Mouse (Mus musculus) layer of hippocampus, adult 18-20 months (tissue): ENCODE data around the gene Ralgps2. TPM values are rescaled to one million over a fixed set of nuclear protein-coding genes. Genes with fewer than 3 reads are reported as not detected.
A peak's percentile ranks its signal among the peaks of the same experiment; 100 is the strongest.

Experiments used
- DNase-seq, 2 experiments: peaks; one replicate each; pipeline ENCODE4 v3.0.0; 2022; ENCODE audit warnings: low spot score in 2 of 2
- total RNA-seq, 2 experiments: library from RNA; stranded (reverse); gene quantifications; 2 replicates each; pipeline ENCODE4 v1.2.3; 2021

Gene Ralgps2
- total RNA-seq, 2 experiments from 2014 or later: 64.3 to 72.6 TPM

DNA sequence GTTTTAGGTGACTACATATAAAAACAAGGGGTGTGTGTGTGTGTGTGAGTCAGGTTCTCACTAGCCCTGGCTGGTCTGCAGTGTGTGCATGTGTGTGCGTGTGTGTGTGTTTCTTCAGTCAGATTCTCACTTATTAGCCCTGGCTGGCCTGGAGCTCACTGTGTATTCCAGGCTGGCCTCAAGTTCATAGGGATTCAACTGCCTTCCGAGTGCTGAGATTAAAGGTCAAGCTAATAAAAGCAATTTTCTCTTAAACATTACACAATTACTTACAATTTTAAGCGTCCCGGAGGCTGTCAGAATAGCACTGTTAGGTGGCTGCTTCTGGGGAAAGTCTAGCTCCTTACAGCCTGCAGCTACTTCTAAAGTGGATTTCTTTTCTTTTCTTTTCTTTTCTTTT is 101.2 kb downstream of the Ralgps2 start, which contains the start of gene Angptl1:
Angptl1 (plus strand) TSS at position 386 of the 400 bp plus-strand sequence.
- DNase-seq: no peak

DNA sequence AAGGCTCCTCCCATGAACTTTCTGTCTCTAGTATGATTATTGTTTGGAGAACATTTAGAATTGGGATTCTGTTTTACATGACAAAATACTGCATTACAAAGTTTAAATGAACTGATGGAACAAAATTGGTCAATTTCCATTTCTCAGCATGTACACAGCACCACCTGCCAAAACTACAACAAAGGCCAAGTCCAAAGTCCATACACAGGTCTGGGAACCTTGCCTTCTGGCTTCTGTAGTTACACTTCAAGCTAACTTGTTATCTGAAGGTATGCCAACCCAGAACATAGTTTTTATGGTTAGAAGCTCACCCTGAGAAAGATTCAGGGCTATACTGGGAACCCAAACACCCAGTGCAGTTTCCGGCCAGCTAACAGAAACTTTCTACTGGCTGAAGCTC is 120.2 kb downstream of the Ralgps2 start:
- no peak for DNase-seq

DNA sequence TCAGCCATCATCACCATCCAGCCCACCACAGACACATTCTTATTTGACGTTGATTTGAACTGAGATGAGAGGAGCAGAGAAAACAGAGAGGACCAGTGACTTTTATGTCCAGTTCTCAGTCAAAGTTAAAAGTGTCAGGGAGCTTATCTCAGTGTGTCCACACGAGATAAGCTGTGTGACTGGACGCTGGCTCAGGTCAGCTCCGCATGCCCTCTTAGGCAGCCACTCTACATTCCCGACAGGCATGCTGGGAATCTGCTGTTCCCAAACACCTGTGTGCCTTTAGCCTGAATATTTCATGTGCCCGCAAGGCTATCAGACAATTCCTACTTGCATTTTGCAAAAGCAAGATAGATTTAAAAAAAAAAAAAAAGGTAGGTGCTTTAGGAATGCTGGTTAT is 125.9 kb downstream of the Ralgps2 start:
- DNase-seq: no peak

DNA sequence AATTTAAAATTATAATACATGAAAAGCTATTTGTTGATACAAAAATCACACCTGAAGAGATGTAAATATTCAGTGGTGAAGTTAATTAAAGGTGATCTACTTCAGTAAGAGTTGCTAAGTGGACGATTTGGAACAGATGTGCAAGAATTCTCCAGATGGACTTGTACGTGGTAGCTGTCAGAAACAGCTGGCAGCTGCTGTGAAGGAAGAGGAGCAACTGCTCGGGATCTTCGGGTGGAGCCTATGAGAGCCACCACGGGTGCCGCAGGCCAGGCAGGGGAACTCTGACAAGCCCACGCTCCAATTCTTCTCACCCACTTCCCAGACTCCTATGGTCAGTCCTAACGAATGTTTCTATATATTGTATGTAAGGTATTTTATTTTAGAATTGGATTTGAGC is 126.7 kb downstream of the Ralgps2 start:
- no peak for DNase-seq

DNA sequence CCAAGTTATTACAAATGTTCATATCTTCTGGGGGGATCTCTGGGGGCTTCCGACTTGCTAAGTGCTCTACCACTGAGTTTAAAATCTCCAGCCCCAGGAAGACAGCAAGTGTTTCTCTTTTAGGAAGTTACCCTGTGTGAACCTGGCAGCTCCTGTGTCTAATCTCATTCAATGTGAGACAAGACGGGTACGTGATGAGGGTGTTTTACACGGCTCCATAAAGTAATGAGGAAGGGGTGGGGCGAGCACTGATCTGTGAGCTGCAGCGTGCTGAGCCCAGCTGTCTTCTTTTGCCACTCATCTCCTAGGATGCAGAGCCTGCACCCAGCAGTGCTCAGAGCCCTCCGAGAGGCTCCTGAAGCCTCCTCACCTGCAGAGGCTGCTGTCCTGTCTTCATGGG is 127.5 kb downstream of the Ralgps2 start:
- no peak for DNase-seq

DNA sequence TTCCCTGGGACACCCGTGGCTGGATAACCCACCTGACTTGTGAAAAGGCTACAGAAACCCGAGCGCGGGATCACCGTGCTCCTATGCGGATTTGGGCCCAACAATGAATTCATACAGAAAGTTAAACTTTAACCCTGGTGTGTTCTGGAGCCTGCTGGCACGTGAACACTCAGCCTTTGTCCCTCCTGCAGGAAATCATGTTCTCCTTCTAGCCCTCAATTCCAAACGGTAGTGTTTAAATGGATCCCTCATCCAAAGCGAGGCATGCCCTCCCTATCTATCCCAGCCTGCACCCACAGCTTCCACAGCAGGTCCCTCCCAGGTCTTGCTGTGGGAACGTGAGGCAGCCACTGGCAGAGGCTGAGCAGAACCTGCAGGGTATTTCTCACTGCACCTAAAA is 131.1 kb downstream of the Ralgps2 start:
- DNase-seq: no peak

DNA sequence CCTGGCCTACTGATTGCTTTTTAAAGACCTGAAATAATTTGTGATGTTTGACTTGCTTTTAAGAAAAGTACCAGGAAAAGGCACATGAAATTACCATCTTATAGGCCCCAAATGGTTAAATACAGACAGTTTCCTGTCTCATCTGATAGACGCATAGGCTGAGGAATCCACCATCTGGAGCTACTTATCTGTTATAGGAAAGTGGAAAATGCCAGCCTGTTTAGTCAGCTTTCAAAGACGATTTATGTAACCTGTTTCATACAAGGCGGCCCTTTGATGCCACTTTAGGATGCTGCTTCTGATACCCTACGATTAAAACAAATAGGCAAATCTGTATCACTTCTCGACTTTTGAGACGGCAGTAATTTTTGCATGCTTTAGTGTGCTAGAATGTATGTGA is 138.2 kb downstream of the Ralgps2 start:
- DNase-seq: peak in 1 of 2 experiments; percentile 49

DNA sequence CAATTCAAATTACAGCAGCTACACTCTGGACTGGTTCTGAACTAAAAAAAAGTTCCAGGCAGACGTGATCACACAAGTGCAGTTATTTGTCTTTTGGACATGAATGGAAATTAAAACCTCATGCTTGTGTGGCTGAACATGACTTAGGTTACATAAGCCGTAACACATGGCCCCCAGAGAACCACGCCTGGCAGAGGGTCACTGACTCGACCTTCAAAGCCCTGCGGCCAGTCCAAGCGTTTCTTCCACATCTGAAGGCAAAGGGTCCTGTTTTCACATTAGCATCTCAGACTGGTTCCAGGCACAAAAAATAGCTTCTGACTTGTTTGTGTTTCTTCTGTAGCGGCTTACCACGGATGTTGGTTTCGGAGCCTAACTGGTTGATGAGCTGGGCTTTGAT is 143.2 kb downstream of the Ralgps2 start:
- DNase-seq: no peak

DNA sequence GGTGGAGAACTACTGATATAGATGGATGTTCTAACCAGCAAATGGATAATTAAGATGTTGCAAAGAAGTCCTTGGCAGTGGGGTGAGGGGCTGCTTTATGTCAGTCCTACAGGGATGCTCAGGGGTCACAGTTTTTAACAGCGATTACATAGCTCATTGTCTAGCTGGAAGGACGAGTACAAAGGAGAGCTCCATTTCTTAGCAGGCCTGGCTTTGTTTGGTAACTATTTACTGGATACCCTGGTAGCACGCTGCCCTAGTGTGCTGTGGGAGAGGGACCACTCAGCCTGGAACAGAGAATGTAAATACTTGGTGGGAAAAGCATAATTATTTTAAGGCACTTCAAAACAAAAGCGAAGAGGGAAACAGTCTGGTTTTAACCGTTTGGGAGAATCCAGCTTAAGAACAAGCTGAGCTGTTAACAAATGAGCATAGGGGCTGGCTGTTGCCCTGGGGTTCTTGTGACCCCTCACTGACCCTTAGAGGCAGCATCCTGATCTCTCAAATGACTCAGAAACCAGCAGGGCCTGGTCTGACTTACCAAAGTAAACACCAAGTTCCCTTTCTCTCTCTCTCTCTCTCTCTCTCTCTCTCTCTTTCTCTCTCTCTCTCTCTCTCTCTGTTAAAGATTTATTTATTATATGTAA is 149.5 kb downstream of the Ralgps2 start:
- no peak for DNase-seq

DNA sequence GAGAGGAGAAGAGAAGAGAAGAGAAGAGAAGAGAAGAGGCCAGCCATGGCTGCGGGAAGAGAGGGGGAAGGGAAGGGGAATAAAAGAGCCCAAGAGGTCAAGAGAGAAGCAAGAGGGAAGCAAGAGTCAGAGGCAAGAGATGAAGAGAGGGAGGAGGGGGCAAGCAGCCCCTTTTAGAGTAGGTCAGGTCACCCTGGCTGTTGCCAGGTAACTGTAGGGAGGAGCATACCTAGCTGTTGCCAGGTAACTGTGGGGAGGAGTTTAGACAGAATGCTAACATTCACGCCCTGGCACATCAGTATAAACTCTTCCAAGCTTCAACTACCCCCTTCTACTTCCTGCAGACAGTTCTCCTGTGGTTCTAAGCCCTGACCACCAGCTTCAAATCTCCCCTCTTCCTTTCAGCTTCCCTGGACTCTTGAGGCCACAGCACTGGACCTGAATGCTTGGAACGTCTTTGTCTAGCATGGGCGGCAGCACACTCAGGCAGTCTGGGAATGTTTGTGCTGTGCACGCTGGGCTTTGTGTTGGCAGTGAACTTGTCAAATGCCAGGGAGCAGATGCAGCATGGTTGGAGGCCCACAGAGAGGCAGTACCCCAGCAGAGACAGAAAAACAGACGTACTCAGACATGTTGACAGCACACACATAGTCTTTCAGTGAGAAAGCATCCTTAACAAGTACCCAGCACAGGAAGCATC is 152.1 kb downstream of the Ralgps2 start:
- DNase-seq: peak in 1 of 2 experiments; percentile 18

DNA sequence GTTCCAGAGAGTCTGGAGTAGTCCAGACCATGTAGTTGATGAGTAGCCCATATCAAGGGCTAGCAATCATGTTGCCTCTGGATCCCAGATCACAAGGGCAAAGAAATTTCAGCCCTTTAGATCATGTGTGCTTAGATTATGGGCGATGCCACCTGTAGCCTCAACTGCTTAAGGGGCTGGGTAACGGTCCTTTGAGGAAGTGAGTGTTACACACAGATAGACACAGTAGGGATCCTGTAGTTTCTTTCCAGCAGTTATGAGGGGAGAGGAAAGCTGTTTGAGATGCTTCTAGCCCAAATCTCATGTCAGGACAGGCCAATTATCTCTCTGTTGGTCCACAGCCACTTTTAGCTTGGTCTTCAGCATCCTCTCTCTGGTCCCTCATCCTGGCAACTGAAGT is 153.4 kb downstream of the Ralgps2 start:
- DNase-seq: no peak

DNA sequence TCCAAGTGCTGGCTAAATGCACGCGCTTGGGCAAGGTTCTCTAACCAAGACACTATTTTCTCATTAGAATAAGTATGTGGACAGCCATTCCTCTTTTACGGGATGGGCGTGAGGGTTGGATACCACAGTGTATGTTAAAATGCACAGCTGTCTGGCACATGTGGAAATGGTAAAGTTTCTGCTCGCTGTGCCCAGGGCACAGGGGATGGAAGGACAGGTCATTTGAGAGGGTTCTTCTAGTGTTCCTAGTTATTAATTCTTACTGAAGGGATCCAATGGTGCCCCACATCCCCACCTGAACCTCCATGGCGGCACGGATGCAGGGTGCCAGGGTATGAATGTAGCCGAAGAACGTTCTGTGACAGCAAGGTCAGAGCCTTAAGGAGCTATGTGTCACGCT is 154.5 kb downstream of the Ralgps2 start:
- no peak for DNase-seq

DNA sequence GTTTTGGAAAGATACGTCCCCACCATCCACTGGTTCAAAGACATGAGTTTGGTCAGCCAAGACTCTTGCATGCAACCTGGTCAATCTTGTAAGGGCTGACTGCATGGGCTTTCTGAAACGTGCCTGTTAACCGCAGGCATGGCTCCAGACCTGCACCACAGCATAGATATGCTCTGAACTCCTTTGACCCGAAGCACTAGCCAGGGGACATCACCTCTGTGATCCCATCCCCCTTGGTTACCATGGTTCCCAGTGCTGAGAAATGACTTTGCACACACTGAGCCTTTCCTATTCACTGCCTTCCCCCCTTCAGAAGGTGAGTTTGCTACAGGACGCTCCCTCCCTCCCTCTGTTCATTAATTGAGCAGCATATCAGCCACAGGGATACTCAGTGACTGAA is 155.3 kb downstream of the Ralgps2 start:
- no peak for DNase-seq

DNA sequence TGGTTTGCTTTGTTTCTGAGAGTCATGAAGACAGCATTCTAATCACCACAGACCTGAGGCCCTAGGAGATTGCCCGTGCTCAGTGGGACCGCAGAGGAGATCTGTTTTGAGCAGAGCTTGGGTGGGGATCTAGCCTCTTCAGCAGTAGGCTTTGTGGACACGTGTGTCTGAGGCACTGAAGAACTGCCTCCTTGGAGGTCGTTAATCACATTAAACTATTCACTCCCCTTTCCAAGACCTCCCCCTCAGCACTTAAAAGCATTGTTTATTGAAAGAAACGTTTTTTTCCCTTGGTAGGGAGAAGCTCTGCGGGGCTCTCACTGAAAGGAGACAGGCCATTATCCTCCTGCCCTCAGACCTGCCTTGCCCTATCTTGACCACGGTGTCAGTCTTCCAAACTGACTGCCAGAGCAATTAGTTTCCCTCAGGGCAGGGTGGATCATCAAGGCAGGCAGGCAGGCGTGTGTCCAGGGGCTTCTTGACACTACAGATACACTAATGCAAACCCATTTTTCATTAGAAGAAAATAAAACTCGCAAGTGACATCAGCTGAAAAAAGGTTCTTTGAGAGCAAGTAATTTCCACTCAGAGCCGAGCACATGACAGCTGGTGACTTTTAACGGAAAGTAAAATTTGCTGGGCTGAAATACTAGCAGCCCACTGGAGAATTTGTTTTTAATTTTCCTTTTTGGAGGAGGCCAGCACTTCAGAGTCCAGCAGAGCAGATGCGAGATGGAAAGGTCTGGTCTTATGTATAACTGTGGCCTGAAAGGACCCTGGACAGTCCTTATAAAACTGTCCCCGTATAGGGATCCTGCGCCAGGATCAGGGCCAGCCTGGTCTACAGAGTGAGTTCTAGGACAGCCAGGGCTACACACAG is 157.2 kb downstream of the Ralgps2 start:
- no peak for DNase-seq

DNA sequence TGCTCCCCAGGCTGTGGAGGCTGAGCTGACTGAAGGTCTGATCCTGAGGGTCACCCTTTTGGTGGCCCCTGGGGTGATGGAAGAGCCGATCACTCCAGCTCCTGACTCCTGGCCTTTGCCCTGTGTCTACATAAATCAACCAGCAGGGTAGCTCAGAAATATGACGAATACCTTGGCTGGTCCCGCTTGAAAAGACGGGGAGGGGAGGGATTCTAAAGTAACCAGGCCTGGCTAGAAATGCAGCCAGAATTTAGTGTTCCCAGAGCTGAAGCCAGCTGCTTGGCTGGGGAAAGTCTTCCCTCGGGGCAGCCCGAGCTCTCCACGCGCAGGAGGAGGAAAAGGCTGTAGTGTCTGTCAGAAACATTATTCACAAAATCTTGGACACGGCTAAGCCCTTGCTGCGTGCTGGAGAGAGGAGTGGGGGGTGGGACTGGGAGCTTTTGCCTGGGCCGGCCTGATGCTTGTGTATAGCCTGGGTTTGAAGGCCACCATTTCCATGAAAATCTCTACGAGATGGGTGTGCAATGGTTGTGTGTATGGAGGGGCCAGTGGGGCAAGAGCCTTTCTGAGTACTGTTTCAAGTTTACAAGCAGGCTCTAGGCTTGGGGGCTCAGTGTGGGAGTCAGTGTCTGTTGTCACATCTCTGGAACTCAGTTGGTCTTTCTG is 158.2 kb downstream of the Ralgps2 start:
- DNase-seq: peak in 1 of 2 experiments; percentile 20

DNA sequence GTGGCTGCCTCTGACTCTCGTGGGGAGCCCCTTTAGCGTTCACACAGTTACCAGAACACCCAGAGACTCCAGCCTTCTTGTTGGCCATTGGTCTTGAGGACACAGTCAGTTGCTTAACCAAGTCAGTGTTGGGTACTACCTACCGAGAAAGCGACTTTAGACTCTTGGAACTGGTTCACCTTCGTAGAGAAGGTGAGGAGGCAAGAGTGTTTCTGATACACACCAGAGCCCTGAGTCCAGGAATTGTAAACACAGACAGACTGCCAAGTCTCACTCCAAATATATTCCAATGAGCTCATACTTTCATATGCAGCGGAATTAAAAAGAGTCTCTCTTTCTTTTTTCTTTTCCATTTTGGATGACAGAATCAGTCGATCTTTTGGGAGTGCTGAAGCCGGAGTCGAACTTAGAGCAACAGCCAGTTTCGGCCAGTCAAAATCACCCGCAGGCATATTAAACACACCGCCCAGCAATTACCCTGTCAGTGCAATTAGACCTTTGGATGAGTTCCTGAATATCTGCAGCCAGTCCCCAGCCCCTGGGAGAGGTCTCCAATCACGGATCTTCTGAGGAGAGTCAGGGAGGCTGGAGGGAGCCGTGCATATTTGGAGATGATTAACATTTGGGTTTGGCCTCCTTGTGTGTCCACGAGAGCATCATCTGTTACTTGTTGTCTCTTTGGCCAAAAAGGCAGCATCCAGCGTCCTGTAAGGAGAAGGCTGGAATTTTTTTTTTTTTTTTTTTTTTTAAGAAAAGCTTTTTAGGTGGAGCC is 159.0 kb downstream of the Ralgps2 start:
- DNase-seq: no peak

DNA sequence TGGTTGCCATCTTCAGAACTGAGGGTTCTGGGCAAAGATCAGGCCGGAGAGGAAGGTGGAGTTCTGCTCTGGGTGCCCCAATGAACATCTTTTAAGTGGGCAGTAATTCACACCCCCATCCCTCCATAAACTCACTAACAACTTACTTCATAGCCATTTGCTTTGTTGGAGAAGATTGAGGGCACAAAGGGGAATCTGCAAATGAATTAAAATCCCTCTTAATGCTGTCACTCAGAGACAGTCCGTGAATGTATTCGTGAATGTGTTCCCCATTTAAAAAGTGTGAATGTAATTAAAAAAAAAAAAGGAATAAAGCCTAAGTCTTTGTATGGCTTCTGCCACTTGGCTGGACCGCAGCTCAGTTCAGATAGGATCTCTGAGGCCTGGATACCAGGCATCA is 159.8 kb downstream of the Ralgps2 start:
- DNase-seq: no peak

DNA sequence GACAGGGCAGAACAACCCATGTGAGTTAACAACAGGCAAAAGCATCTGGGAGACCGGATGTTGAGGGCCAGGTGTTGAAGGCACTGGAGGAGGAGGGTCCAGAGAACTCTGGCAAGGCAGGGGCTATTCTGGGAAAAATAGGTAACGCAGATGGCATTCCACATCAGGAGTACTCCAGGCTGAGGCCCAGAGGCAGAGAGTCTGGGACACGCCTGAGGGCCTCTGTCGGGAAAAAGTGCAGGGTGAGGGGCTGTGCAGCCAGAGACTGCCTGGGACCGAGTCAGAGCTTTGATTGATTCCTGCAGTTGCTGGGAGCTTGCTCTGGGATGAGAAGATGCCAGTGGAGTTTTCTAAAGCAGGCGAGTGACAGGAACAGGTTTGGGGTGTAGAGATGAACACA is 160.4 kb downstream of the Ralgps2 start:
- DNase-seq: no peak

DNA sequence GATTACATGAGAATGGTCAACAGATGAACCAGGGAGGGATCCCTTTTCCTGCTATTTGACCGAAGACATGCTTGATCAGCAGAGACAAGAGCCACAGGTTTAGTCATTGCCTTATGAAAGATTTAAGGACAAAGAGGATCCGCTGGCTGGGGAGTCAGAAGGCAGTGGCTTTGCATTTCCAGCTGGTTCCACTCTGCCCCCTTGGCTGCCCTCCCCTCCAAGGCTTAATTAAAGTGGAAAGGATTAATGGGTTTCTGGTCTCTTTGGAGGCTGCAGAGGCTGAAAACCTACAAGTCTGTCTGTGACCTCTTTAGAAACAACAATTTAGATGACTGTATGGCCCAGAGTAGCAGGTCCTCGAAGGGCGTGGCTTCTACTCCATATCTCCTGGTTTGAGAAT is 161.5 kb downstream of the Ralgps2 start:
- DNase-seq: no peak

DNA sequence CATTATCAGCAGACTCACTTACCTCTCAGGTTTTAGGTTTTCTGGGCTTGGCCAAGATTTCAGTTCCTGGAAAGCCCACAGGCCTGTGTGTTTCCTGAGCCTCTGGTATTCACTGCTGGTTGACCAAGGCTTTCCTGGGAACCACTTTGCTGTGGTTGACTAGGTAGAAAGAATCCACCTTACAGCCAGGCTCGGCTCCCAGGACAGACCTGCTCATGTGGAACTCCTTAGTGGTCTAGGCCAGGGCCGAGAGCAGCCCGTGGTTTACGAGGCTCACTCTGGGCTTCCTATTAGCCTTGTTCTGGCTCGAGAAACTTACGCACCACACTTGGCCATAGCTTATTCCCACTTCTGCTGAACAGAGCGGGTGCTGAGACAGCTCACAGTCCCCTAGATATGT is 163.4 kb downstream of the Ralgps2 start:
- DNase-seq: no peak

DNA sequence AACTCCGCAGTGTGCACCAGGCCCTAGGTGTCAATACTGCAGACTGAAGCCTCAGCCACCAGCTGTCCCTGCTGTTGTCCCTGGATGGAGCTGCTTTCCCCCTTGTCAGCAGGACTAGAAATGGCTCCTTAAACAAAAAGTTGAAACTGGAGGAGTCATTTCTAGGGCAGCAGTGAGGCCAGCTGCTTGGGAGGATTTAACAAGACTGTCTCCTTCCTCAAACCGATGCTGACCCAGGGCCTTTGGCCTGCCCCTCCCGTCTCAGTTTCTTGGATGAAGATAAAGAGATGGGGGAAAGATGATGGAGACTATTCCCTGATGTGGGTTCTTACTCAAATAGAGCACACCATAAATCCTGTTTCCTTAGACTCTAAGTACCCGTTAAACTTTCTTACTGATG is 164.2 kb downstream of the Ralgps2 start:
- DNase-seq: no peak
